In genomic region chr17:74489901-74490220, GRCm38 (mm10) we compare ENCODE assay signal across 8 mouse cellular contexts. TPM values are rescaled to one million over a fixed set of nuclear protein-coding genes. Genes with fewer than 3 reads are reported as not detected.
DNase-seq lines count a peak whose midpoint lies in the region; ATAC-seq and TF ChIP-seq lines count a peak whose summit lies in the region.

No protein-coding gene starts in this region.

- no peak for TF ChIP-seq CTCF in liver, embryonic 14.5 days (IDR thresholded peaks at IDR 0.05; ENCODE audit: low read depth)

- TF ChIP-seq EP300 in liver, embryonic 14.5 days (IDR thresholded peaks at IDR 0.05; ENCODE audit: low read depth), result no peak

- H3K9ac ChIP-seq in forebrain, embryonic 13.5 days, result peak overlapping the region; percentile 90
- H3K9ac ChIP-seq in liver, embryonic 14.5 days (replicated peaks), result peak overlapping the region; percentile 94

- DNase-seq in heart, embryonic 10.5 days (ENCODE audit: low spot score), result no peak
- no peak for DNase-seq in heart, postnatal 10 days
- peak; percentile 37 for DNase-seq in 3T3-L1 (ENCODE audit: low read depth, low spot score)
- no peak for DNase-seq in liver, embryonic 14.5 days (ENCODE audit: low read depth in 3 of 3, low spot score in 3 of 3)
- no peak for DNase-seq in B cell, adult 2 months
- DNase-seq in spleen, postnatal 10 days (ENCODE audit: low spot score in 2 of 2), result no peak
- DNase-seq in thymus, postnatal 14 days, result no peak

- H3K36me3 ChIP-seq in heart, embryonic 10.5 days, result peaks cover 24% of the 10 kb centered on the region
- peaks cover 31% of the 10 kb centered on the region for H3K36me3 ChIP-seq in forebrain, embryonic 13.5 days (ENCODE audit: poor library complexity, severe bottlenecking)
- H3K36me3 ChIP-seq in liver, embryonic 14.5 days (replicated peaks; ENCODE audit: control insufficient read depth, insufficient read depth, low read depth), result peaks cover 23% of the 10 kb centered on the region

- no peaks in the 10 kb centered on the region for H3K9me3 ChIP-seq in heart, embryonic 10.5 days
- H3K9me3 ChIP-seq in forebrain, embryonic 13.5 days (replicated peaks), result no peaks in the 10 kb centered on the region
- H3K9me3 ChIP-seq in liver, embryonic 14.5 days (ENCODE audit: control insufficient read depth, low read length), result no peaks in the 10 kb centered on the region

- no peak for ATAC-seq in forebrain, embryonic 13.5 days
- no peak for ATAC-seq in liver, embryonic 14.5 days (ENCODE audit: insufficient read depth)

- WGBS in heart, embryonic 10.5 days, result under 1% methylated on average over 12 of the region's 12 CpGs
- WGBS in forebrain, embryonic 13.5 days, result under 1% methylated on average over 12 of the region's 12 CpGs
- under 1% methylated on average over 12 of the region's 12 CpGs for WGBS in liver, embryonic 14.5 days (ENCODE audit: insufficient replicate concordance)

- H3K4me1 ChIP-seq in heart, embryonic 10.5 days, result no peaks in the 10 kb centered on the region
- peaks cover 16% of the 10 kb centered on the region for H3K4me1 ChIP-seq in forebrain, embryonic 13.5 days
- H3K4me1 ChIP-seq in liver, embryonic 14.5 days (replicated peaks; ENCODE audit: control insufficient read depth in 2 of 2, insufficient read depth in 2 of 2, low read length in 1 of 2), result peaks cover 8 to 10% of the 10 kb centered on the region in 2 experiments

- no peaks in the 10 kb centered on the region for H3K27me3 ChIP-seq in heart, embryonic 10.5 days (ENCODE audit: insufficient read depth, poor library complexity, severe bottlenecking)
- H3K27me3 ChIP-seq in forebrain, embryonic 13.5 days, result no peaks in the 10 kb centered on the region
- H3K27me3 ChIP-seq in liver, embryonic 14.5 days (ENCODE audit: control insufficient read depth, insufficient read depth, low read length), result no peaks in the 10 kb centered on the region; the same call in 1 of the 2 replicates

- H3K4me2 ChIP-seq in forebrain, embryonic 13.5 days, result peak overlapping the region; percentile 70
- peak overlapping the region; percentile 72 for H3K4me2 ChIP-seq in liver, embryonic 14.5 days (ENCODE audit: low read depth)

- peak overlapping the region; percentile 94 for H3K27ac ChIP-seq in heart, embryonic 10.5 days
- peak overlapping the region; percentile 65 for H3K27ac ChIP-seq in forebrain, embryonic 13.5 days
- H3K27ac ChIP-seq in liver, embryonic 14.5 days, result peak overlapping the region; percentile 96

- peak overlapping the region; percentile 98 for H3K4me3 ChIP-seq in heart, embryonic 10.5 days
- H3K4me3 ChIP-seq in forebrain, embryonic 13.5 days, result peak overlapping the region; percentile 97
- H3K4me3 ChIP-seq in liver, embryonic 14.5 days (ENCODE audit: insufficient read depth in 1 of 2, low read depth in 2 of 2, low read length in 2 of 2), result peak overlapping the region; percentile 84 to 94

- intact Hi-C loops in heart, postnatal 10 days (cut with DNase I), result loop anchor here (2.0 kb wide), 1 partner anchor 39 kb away; the partner anchor contains the start of gene Birc6

RNA-seq across cellular contexts. Expression of gene Yipf4, which starts 0.6 kb away (rescaled TPM):
- 35.9 and 36.3 TPM in 2 replicates for polyA plus RNA-seq in heart, embryonic 10.5 days (2016; fragmentation: Nextera tagmentation; extraction: Ambion mirVana)
- 10 to 100 TPM; 75.6 to 79.2 TPM for total RNA-seq in heart, postnatal 10 days (2021)
- 47.6 and 62.7 TPM in 2 replicates for polyA plus RNA-seq in forebrain, embryonic 13.5 days (2015; fragmentation: Nextera tagmentation; extraction: Ambion mirVana)
- polyA plus RNA-seq in liver, embryonic 14.5 days (2012; rRNA removed), result 16.8 and 17.3 TPM in 2 replicates
- polyA plus RNA-seq in liver, embryonic 14.5 days (2014; fragmentation: Nextera tagmentation; extraction: Ambion mirVana), result 68.4 and 74.3 TPM in 2 replicates

RNA-seq across cellular contexts. Expression of gene Nlrc4, which starts 30.9 kb away (rescaled TPM):
- 0.06 and 0.15 TPM in 2 replicates for polyA plus RNA-seq in heart, embryonic 10.5 days (2016; fragmentation: Nextera tagmentation; extraction: Ambion mirVana)
- total RNA-seq in heart, postnatal 10 days (2021), result under 1 TPM; 0.30 to 0.31 TPM
- 0.23 and 0.31 TPM in 2 replicates for polyA plus RNA-seq in forebrain, embryonic 13.5 days (2015; fragmentation: Nextera tagmentation; extraction: Ambion mirVana)
- polyA plus RNA-seq in liver, embryonic 14.5 days (2012; rRNA removed), result 0.19 TPM in 2 replicates
- polyA plus RNA-seq in liver, embryonic 14.5 days (2014; fragmentation: Nextera tagmentation; extraction: Ambion mirVana), result 0.17 and 0.19 TPM in 2 replicates

RNA-seq across cellular contexts. Expression of gene Birc6, which starts 38.2 kb away (rescaled TPM):
- polyA plus RNA-seq in heart, embryonic 10.5 days (2016; fragmentation: Nextera tagmentation; extraction: Ambion mirVana), result 73.4 and 74.0 TPM in 2 replicates
- total RNA-seq in heart, postnatal 10 days (2021), result 100 to 1,000 TPM; 101 to 127 TPM
- 94.6 and 105 TPM in 2 replicates for polyA plus RNA-seq in forebrain, embryonic 13.5 days (2015; fragmentation: Nextera tagmentation; extraction: Ambion mirVana)
- 17.1 and 21.9 TPM in 2 replicates for polyA plus RNA-seq in liver, embryonic 14.5 days (2012; rRNA removed)
- polyA plus RNA-seq in liver, embryonic 14.5 days (2014; fragmentation: Nextera tagmentation; extraction: Ambion mirVana), result 25.9 and 28.3 TPM in 2 replicates
